Mouse (Mus musculus): ENCODE measurements around the gene Fig4.

Fig4 gene

DNA sequence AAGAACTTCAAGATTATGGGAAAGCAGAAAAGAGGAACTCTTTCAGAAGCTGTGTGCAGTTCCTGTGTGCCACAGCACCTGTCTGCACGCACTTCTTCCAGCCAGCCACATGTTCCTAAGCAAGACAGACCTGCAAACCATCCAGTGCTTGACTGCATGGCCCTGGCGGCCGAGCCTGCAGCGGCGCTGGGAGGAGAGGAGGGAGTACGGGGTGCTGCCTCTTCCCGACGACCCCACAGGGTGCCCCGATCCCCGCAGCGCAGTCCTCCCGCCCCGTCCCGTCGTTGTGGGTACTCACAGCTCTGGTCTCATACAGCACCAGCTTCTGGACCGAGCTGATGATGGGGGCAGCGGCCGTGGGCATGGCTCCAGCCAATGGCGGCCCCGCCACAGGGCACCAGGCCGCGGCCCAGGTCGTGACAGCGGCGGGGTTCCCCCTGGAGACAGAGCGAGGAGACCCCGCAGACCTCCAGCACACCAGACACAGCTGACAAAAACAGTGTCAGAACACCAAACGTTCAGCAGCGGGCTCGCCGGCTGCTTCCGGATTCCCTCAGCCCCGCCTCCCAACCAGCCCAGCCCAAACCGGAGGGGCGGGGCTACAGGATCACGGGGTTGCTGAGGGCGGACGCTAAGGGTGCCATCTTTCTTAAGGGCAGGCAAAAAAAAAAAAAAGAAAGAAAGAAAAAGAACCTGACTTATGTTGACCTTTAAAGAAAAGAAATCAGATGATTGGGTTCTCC is at the start of gene Fig4:
TSS of gene Fig4 (minus strand) at position 572 of the 743 bp plus-strand sequence.
- DNase-seq (ENCODE audit: low spot score in 2 of 2), result peak; percentile 84 to 96

DNA sequence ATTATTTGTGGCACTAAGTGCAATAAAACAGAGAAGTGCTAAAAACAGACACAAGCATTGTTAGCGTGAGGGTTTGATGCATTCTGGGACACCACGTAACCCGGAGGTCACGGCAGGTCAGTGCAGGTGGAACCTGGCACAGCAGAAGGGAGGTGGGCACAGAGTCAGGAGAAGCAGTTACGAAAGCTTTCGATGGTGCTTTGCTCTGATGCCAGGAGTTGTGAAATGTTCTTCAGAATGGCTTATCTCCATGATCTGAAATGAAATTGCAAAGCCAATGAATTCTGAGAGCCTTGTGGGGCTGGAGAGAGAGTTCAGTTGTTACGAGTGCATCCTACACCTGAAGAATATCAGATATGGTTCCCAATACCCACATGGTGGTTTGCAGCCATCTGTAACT is 38.3 kb upstream of the Fig4 start:
- no peak for DNase-seq (ENCODE audit: low spot score in 2 of 2)

DNA sequence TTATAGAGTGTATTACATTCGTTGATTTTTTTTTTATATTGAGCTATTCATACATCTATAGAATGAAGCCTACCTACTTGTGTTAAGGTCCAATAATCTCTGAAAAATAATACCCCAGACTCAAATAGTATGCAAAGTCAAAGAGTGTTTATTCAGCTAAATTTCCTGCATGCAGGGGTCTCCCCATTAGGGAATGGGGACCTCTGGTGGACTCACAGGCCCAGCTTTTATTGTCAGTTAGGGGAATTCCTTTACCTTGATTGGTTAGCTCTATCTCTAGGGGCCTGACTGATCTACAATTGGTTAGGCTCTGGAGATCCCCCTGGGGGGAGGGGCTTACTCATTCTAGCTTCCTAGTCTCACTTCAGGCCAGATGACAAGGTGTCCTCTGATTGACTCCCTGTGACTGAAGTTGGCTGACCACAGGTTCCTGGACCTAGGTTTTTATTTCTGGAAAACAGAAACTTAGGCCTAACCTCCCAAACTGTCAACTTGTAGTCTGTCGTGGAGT is 29.5 kb upstream of the Fig4 start:
- no peak for DNase-seq (ENCODE audit: low spot score in 2 of 2)

DNA sequence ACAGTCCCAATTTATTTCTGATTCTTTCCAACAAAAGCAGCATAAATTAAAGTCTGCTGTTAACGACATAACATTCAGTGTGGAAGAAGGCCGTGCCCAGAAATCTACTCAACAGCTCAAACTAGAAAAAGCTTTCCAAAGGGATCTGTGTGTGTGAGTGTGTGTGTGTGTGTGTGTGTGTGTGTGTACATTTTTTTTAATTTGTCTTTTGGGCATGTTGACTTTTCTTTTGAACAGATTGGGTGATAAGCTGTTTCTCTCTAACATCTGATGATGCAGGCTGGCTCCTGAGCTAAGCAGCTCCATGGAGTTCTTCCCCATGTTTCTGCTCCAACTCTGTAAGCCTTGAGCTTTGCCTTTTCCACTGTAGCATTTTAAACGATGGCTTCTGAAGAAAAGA is 12.8 kb upstream of the Fig4 start:
- DNase-seq (ENCODE audit: low spot score in 2 of 2), result no peak

DNA sequence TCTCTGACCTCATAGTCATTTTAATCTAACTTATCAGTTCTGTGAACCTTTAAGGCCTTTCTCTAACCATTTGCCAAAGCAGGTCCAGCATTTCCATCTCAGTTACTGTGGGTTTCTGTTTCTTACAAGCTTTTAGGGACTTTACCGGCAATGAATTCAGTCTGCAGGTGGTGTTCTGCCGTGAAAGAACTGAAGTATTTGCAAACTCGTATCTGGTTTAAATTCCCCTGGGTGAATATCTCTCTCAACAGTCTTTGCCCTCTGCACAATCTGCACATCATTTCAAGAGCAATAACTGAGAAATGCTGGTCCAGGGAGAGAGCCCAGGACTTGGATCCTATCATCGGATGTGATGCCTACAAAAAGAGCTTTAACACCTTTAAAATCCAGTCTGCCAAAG is 5.1 kb upstream of the Fig4 start:
- DNase-seq (ENCODE audit: low spot score in 2 of 2), result no peak

DNA sequence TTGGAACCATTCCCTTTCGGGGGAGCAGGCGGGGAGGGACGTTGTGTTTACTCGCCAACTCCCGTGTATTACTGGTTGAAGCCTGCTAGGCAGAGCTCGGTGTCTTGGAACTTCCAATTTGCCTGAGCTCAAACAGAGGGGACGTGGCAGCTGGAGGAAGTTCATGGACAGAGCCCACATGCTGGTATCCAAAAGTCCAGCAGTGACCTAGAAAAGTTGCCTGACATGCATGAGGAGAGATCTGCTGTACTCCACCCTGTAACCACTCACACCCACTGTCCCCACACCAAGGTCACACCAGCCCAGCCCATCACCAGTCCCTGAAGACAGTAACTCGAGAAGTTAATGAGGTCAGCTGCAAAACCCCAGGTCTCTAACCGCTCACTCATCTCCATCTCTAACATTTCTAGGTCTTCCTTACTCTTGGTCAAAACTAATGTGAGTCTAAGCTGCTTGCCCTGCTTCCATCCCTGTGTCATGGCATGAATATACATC is 1.9 kb upstream of the Fig4 start:
- no peak for DNase-seq (ENCODE audit: low spot score in 2 of 2)

DNA sequence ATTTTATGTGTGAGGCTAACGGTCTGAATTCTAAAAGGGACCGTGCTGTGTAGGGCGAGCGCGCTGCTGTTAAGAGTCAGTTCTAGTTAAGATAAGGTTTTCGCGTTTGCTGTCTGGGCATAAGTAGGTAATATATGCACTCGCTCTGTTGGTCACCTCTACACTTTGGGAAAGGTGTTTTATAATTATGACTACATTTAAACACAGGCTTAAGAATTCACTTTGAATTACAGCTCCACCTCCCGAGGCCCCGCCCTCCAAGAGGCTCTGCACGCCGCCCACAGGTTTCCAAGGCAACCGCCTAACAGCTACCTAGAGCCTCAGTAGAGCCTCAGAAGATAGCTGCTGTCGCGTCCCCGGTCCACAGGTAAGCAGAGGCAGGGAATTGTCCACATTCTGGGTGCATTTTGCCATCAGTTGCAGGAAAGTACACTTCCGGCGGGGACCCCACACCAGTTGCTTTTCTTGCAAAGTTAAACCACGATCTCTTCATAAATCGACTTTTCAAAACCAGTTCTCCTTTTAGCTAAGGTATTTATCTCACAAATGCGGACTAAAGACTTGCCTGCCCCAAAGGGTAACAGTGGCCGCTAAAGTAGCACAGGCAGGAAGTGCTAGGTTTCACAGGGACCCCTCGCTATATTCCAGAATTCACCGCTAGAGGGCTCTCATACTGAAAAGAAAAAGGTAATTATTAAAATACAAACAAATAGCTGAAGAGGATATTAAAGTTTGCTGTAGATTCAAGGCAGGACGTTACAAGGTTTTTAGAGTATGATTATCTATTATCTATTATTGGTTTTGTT is 782 bp upstream of the Fig4 start, which contains the start of gene Ak9:
TSS of gene Ak9 (plus strand) at position 342 of the 806 bp plus-strand sequence.
- DNase-seq (ENCODE audit: low spot score in 2 of 2), result peak; percentile 79 to 95

DNA sequence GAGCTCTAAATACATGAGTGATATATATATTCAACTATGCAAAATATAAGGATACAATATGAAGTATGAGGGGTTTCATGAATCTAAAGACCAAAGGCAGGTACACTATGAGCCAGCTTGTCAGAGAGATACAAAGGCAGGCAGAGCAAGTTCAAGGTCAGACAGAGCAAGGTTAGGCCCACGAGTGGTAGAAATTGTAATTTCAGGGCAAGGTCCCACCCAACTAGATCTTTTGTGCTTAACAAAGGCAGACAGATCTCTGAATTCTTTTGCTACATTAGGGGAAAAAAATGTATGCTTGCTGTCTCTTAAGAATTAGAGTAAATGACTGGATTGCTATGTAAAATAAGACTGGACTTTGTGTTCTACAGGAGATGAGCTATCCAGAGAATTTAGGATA is 2.9 kb downstream of the Fig4 start:
- DNase-seq (ENCODE audit: low spot score in 2 of 2), result no peak

DNA sequence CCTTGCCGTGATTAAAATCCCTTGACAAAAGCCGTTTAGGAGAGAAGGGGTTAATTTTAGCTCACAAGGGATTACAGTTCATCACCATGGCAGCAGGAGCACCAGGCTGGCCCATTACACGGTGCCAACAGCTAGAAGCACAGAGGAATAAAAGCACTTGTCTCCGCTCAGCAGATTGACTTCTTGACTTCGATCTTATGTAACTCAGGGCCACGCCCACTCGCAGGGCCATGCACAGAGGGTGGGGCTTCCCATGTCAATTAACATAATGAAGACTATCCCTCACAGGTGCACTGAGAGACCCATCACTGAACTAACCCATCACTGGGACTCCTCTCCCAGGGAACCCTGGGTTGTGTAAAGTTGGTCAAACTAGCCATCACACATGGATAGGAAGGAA is 7.9 kb downstream of the Fig4 start:
- peak in 1 of 2 experiments; percentile 23 for DNase-seq (ENCODE audit: low spot score in 2 of 2)

DNA sequence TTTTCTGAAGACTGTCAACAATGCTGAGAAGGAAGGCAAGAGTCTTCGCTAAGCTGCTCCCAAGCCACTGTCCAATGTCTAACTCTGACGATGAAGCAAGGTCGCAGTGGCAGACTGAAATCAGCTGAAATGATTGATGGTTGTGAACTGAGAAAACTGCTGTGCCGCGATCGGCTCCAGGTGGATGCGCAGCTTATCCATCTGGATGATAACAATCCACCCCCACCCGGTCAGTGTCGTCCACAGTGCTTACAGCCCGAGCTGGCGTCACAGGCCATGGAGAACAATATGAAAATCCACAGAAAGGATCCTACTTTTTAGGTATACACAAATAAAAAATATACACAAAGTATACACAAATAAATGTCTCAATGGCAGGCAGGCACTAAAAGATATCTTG is 8.3 kb downstream of the Fig4 start:
- no peak for DNase-seq (ENCODE audit: low spot score in 2 of 2)

DNA sequence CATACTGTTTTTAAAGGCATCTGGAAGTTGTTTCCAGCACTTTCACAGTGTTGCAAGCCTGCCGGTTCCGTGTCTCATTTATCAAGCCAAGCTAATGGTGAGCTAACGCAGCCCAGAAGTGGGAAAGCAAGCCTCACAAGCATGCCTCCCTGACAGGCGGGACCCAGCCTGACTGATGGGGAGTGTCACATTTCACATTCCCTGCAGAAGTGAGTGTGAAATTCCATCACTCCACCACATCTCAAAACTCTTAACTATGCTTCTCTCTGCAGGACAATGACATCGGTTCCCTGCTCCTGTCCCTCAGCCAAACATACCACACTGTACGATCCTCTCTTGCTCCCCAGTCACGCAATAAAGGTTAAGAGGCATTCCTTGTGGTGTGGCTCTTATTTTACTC is 10.0 kb downstream of the Fig4 start:
- no peak for DNase-seq (ENCODE audit: low spot score in 2 of 2)

DNA sequence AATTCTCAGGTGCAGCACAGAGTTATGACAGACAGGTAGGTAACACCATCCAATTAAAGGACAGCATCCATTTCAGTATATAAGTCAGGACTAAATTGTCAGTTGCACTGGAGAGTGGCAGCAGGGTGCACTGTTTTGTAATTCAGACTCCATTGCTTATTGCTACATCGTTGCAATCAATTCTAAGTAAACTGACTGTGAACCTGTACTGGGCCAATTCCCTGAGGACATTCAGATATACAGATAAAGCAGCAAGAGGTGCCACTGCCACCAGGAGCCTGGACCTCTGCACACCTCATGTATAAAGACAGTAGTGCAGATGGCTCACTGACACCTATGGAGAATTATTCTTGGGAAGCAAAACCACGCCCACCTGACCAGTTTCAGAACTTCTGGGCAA is 12.0 kb downstream of the Fig4 start:
- no peak for DNase-seq (ENCODE audit: low spot score in 2 of 2)

DNA sequence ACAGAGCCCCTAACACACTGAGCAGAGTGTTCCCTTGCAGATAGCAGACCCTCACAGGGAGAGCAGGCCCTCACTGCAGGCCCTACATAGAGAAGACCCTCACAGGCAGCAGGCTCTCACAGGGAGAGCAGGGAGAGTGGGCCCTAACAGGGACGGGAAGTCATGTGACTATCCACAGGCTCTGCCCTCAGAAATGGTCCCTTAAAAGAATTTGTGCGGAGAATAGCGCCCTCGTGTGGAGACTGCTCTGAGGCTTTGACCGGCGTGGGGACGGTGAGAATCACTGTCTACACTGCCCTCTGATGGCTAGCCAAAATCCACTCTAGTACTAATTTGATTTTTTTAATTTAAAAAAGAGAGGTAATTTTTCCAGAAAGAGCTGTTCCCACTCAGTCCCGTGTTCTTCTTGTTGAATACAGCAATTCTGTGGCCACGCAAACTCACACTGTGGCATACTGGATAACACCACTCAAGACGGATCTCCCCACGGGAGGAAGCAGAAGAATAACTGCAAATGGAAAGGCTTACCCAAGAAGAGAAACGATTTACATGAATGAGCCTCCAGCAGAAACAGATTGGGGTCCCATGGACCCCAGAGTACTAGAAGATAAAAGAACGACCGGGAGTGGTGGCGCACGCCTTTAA is 14.2 kb downstream of the Fig4 start:
- peak; percentile 77 to 92 for DNase-seq (ENCODE audit: low spot score in 2 of 2)

DNA sequence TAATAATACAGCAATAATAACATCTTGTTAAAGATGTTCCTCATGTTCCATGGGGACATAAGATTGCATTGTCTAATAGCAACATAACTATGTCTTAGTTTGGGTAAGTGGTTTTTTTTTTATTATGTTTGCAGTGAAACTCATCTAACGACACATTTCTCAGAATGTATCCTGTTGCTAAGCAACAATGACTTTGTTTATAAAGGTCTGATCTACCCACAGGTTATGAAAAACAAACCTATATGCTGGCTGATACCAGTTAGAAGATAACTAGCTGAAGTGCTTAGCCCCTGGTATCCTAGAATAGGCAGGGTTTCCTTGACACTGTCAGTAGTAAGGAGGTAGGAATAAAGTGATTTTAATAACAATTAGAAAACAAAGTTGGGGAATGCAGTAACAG is 15.0 kb downstream of the Fig4 start:
- DNase-seq (ENCODE audit: low spot score in 2 of 2), result no peak

DNA sequence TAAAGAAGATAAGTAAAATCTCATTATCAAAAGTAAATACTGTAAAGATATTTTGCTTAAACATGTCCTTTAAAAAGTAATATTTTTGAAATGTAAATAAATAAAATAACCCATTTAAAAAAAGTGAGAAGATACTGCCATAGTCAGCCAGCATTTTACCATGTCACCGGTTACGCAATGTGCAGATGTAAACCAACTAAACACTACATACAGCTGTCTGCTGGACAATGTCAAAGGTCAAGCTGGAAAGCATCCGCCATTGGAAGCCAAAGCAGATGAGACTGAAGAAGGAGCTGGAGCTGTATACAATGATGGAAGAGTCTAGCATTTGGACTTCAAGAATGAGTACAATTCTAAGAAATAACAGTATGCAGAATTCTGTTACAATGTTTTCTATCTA is 15.4 kb downstream of the Fig4 start:
- DNase-seq (ENCODE audit: low spot score in 2 of 2), result no peak

DNA sequence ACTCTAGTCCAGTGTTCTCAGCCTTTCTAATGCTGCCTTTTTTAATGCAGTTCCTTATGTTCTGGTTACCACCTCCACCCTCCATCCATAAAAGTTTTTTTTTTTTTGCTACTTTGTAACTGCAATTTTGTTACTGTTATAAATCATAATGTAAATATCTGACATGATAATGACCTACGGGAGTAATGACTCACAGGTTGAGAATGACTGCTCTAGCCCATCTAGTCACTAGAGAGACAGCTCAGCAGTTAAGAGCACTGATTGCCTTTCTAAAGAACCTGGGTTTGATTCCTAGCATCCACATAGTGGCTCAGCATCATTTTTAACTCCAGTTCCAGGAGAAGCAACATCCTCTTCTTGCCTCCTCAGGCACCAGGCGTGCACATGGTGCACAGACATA is 21.0 kb downstream of the Fig4 start:
- no peak for DNase-seq (ENCODE audit: low spot score in 2 of 2)

DNA sequence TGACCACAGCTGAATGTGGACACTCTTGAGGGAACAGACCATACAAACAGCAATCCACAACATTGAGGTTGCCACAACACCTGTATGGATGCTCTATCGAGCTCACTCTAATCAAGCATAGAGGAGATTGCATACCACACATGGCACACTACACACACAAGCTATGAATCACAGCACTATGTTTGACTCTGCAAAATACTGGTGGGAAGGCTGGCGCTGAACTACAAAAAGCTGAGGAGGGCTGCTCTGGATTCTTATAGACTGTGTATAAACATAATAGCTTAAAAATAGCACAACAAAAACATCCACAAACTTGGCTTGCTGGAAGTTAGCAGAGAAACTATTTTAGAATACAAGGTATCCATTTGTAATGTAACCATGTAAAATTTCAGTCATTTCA is 22.3 kb downstream of the Fig4 start:
- no peak for DNase-seq (ENCODE audit: low spot score in 2 of 2)

DNA sequence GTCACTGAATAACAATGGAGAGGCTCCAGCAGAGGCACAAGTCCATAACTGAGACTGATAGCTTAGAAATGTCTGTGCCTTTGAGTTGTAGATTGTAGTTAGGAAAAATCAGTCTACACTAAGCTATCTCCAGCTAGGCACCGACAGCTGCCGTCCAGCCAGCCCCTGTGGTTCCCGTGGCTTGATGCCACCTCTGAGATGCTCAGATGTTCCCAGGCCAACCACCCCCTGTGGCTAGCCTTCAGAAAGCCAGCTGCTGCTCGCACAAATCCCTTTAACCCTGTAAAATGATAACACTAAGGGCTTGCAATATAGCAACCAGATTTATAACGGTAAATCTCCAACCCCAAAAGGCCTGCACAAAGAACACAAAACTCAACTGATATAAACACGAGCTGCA is 22.9 kb downstream of the Fig4 start:
- DNase-seq (ENCODE audit: low spot score in 2 of 2), result no peak

DNA sequence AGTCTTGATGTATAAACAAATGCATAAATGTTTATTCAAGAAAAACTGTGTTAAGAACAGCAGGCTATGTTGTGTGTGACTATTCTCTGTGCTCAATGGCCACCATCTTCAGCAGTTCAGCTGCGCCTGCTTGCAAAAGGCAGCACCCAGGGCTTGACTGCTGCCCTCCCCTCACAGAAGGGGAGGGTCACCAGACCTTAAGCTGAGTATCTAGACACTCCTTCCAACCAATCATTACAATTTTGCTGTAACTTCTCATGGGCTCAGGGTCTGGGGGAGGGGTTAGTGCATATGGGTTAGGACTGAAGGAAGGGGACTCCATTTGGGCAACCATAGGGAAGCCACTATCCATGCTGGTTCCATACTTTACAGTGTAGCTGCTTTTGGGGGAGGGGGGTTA is 24.3 kb downstream of the Fig4 start:
- no peak for DNase-seq (ENCODE audit: low spot score in 2 of 2)

DNA sequence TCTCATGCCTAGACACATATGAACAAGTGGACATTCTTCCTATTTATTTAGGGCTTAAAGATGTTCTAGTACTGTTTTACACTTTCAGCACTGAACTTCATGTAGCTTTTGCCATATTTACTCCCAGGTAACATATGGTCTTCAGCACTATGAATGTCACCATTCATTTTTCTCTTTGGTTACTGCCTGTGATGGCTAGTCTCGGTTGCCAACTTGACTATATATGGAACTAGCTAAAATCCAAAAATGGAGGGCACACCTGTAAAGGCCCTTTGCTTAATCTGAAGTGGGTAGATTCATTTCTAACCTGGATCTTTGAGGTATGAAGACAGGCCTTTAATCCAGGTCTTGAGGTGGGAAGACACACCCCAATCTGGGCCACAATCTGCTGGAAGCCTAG is 28.2 kb downstream of the Fig4 start:
- DNase-seq (ENCODE audit: low spot score in 2 of 2), result no peak

DNA sequence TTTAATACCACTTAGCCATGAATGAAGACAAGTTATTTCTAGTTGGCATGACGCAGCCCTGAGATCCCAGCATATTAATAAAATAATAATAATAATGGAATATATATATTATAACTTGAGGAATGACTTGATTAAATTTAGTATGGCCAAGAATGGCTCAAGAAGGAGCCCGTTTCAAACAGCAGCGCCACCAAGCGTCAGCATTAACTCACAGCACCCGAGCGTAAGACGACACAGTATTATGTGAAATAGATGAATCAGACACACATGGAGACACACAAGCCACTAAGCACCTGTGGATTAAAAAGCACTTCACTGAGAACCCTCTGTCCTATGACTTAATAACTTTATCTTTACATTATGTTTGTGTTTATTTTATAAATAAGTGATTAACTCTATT is 31.2 kb downstream of the Fig4 start:
- DNase-seq (ENCODE audit: low spot score in 2 of 2), result peak in 1 of 2 experiments; percentile 61

DNA sequence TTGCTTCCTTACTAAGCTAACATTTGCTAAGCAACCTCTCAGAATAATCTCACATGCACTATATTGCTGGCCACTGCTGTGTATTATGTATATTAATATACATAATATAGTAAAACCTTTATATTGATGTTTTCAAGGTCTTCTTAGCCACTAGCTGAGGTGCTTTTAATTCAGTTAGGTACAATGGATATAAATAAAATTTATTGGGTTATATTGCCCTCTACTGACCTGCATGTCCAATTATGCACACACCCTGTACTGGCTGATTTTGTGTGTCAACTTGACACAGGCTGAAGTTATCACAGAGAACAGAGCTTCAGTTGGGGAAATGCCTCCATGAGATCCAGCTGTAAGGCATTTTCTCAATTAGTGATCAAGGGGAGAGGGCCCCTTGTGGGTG is 41.2 kb downstream of the Fig4 start:
- no peak for DNase-seq (ENCODE audit: low spot score in 2 of 2)

All from spleen, postnatal 10 days (tissue).